Mouse (Mus musculus): ENCODE data around the gene Gse1. TPM values are rescaled to one million over a fixed set of nuclear protein-coding genes. Genes with fewer than 3 reads are reported as not detected.

The Gse1 gene
- polyA plus RNA-seq, 1 experiment from 2014 or later, result 10.2 TPM

GRCm38 (mm10) chr8:120285878-120286277 lies 57.6 kb downstream of the Gse1 start:
- Histone ChIP-seq H3K4me3 (ENCODE audit: low read length) (no peak overlapping the region), H3K27ac (ENCODE audit: low read length) (peak overlapping the region; percentile 92), H3K9me3 (ENCODE audit: control insufficient read depth, low read length) (no peaks in the 10 kb centered on the region), H3K9ac (ENCODE audit: low read length) (peak overlapping the region; percentile 16; the same call in 1 of the 2 replicates), H3K36me3 (ENCODE audit: control insufficient read depth, insufficient read depth, low read length) (no peaks in the 10 kb centered on the region), H3K4me1 (replicated peaks; ENCODE audit: control insufficient read depth, insufficient read depth, low read length) (peaks cover 65% of the 10 kb centered on the region), H3K27me3 (ENCODE audit: control insufficient read depth, insufficient read depth, low read depth, low read length) (no peaks in the 10 kb centered on the region), H3K4me2 (ENCODE audit: low read depth, low read length) (no peak overlapping the region)
- ATAC-seq (ENCODE audit: low read depth), result no peak
- 55% methylated on average over 9 of the region's 9 CpGs for WGBS

GRCm38 (mm10) chr8:120288122-120288908 lies 60.1 kb downstream of the Gse1 start:
- WGBS, result 45% methylated on average over 21 of the region's 21 CpGs
- H3K27me3 ChIP-seq (ENCODE audit: control insufficient read depth, insufficient read depth, low read depth, low read length), result no peaks in the 10 kb centered on the region
- H3K9ac ChIP-seq (ENCODE audit: low read length), result no peak overlapping the region
- H3K4me2 ChIP-seq (ENCODE audit: low read depth, low read length), result no peak overlapping the region
- H3K36me3 ChIP-seq (ENCODE audit: control insufficient read depth, insufficient read depth, low read length), result no peaks in the 10 kb centered on the region
- H3K4me1 ChIP-seq (replicated peaks; ENCODE audit: control insufficient read depth, insufficient read depth, low read length), result peaks cover 72% of the 10 kb centered on the region
- H3K27ac ChIP-seq (ENCODE audit: low read length), result no peak overlapping the region
- peak; percentile 9; the same call in 1 of the 2 replicates for ATAC-seq (ENCODE audit: low read depth)
- H3K9me3 ChIP-seq (ENCODE audit: control insufficient read depth, low read length), result no peaks in the 10 kb centered on the region
- no peak overlapping the region for H3K4me3 ChIP-seq (ENCODE audit: low read length)

GRCm38 (mm10) chr8:120289191-120289590 lies 60.9 kb downstream of the Gse1 start:
- H3K4me1 ChIP-seq (replicated peaks; ENCODE audit: control insufficient read depth, insufficient read depth, low read length), result peaks cover 65% of the 10 kb centered on the region
- H3K36me3 ChIP-seq (ENCODE audit: control insufficient read depth, insufficient read depth, low read length), result no peaks in the 10 kb centered on the region
- no peaks in the 10 kb centered on the region for H3K9me3 ChIP-seq (ENCODE audit: control insufficient read depth, low read length)
- no peak overlapping the region for H3K4me2 ChIP-seq (ENCODE audit: low read depth, low read length)
- no peak overlapping the region; the same call in 1 of the 2 replicates for H3K27ac ChIP-seq (ENCODE audit: low read length)
- H3K27me3 ChIP-seq (ENCODE audit: control insufficient read depth, insufficient read depth, low read depth, low read length), result no peaks in the 10 kb centered on the region
- 76% methylated on average over 7 of the region's 7 CpGs for WGBS
- H3K9ac ChIP-seq (ENCODE audit: low read length), result no peak overlapping the region
- no peak overlapping the region for H3K4me3 ChIP-seq (ENCODE audit: low read length)
- ATAC-seq (ENCODE audit: low read depth), result no peak

- WGBS, result 29% methylated on average over 10 of the region's 10 CpGs
- Histone ChIP-seq H3K4me3 (ENCODE audit: low read length) (no peak overlapping the region), H3K4me2 (ENCODE audit: low read depth, low read length) (no peak overlapping the region), H3K9me3 (ENCODE audit: control insufficient read depth, low read length) (no peaks in the 10 kb centered on the region), H3K4me1 (replicated peaks; ENCODE audit: control insufficient read depth, insufficient read depth, low read length) (peaks cover 59% of the 10 kb centered on the region), H3K36me3 (ENCODE audit: control insufficient read depth, insufficient read depth, low read length) (no peaks in the 10 kb centered on the region), H3K9ac (ENCODE audit: low read length) (peak overlapping the region; percentile 19; the same call in 1 of the 2 replicates), H3K27ac (ENCODE audit: low read length) (peak overlapping the region; percentile 50; the same call in 1 of the 2 replicates), H3K27me3 (ENCODE audit: control insufficient read depth, insufficient read depth, low read depth, low read length) (no peaks in the 10 kb centered on the region)
- ATAC-seq (ENCODE audit: low read depth), result peak; percentile 8
Measured at GRCm38 (mm10) chr8:120289698-120290181, 61.5 kb downstream of the Gse1 start.

GRCm38 (mm10) chr8:120290614-120291013 lies 62.4 kb downstream of the Gse1 start:
- H3K27ac ChIP-seq (ENCODE audit: low read length), result peak overlapping the region; percentile 50; the same call in 1 of the 2 replicates
- no peak for ATAC-seq (ENCODE audit: low read depth)
- WGBS, result 63% methylated on average over 15 of the region's 15 CpGs

GRCm38 (mm10) chr8:120291650-120292049 lies 63.4 kb downstream of the Gse1 start:
- no peak overlapping the region for H3K9ac ChIP-seq (ENCODE audit: low read length)
- H3K9me3 ChIP-seq (ENCODE audit: control insufficient read depth, low read length), result no peaks in the 10 kb centered on the region
- H3K27ac ChIP-seq (ENCODE audit: low read length), result no peak overlapping the region
- H3K4me3 ChIP-seq (ENCODE audit: low read length), result no peak overlapping the region
- WGBS, result 77% methylated on average over 9 of the region's 9 CpGs
- no peaks in the 10 kb centered on the region for H3K36me3 ChIP-seq (ENCODE audit: control insufficient read depth, insufficient read depth, low read length)
- H3K4me1 ChIP-seq (replicated peaks; ENCODE audit: control insufficient read depth, insufficient read depth, low read length), result peaks cover 58% of the 10 kb centered on the region
- no peak for ATAC-seq (ENCODE audit: low read depth)
- H3K27me3 ChIP-seq (ENCODE audit: control insufficient read depth, insufficient read depth, low read depth, low read length), result no peaks in the 10 kb centered on the region
- no peak overlapping the region for H3K4me2 ChIP-seq (ENCODE audit: low read depth, low read length)

More at GRCm38 (mm10) chr8:120290614-120291013, 62.4 kb downstream of the Gse1 start:
- Histone ChIP-seq H3K9ac (ENCODE audit: low read length) (0 out of 2 replicates have a peak overlapping the region, but pooled peaks have one; percentile 3), H3K9me3 (ENCODE audit: control insufficient read depth, low read length) (no peaks in the 10 kb centered on the region), H3K4me3 (ENCODE audit: low read length) (no peak overlapping the region), H3K27me3 (ENCODE audit: control insufficient read depth, insufficient read depth, low read depth, low read length) (no peaks in the 10 kb centered on the region), H3K4me1 (replicated peaks; ENCODE audit: control insufficient read depth, insufficient read depth, low read length) (peaks cover 59% of the 10 kb centered on the region), H3K4me2 (ENCODE audit: low read depth, low read length) (no peak overlapping the region), H3K36me3 (ENCODE audit: control insufficient read depth, insufficient read depth, low read length) (no peaks in the 10 kb centered on the region)

GRCm38 (mm10) chr8:120292316-120293107 lies 64.3 kb downstream of the Gse1 start:
- H3K9ac ChIP-seq (ENCODE audit: low read length), result no peak overlapping the region; the same call in 1 of the 2 replicates
- WGBS, result 54% methylated on average over 8 of the region's 8 CpGs

GRCm38 (mm10) chr8:120293421-120294357 lies 65.4 kb downstream of the Gse1 start:
- Histone ChIP-seq H3K27me3 (ENCODE audit: control insufficient read depth, insufficient read depth, low read depth, low read length) (no peaks in the 10 kb centered on the region), H3K27ac (ENCODE audit: low read length) (no peak overlapping the region), H3K36me3 (ENCODE audit: control insufficient read depth, insufficient read depth, low read length) (no peaks in the 10 kb centered on the region), H3K4me3 (ENCODE audit: low read length) (no peak overlapping the region), H3K4me1 (replicated peaks; ENCODE audit: control insufficient read depth, insufficient read depth, low read length) (peaks cover 67% of the 10 kb centered on the region), H3K9me3 (ENCODE audit: control insufficient read depth, low read length) (no peaks in the 10 kb centered on the region), H3K9ac (ENCODE audit: low read length) (peak overlapping the region; percentile 19), H3K4me2 (ENCODE audit: low read depth, low read length) (no peak overlapping the region)
- WGBS, result 56% methylated on average over 18 of the region's 18 CpGs
- no peak for ATAC-seq (ENCODE audit: low read depth)

More at GRCm38 (mm10) chr8:120292316-120293107, 64.3 kb downstream of the Gse1 start:
- no peak overlapping the region for H3K4me2 ChIP-seq (ENCODE audit: low read depth, low read length)
- ATAC-seq (ENCODE audit: low read depth), result peak; percentile 21; the same call in 1 of the 2 replicates
- no peaks in the 10 kb centered on the region for H3K36me3 ChIP-seq (ENCODE audit: control insufficient read depth, insufficient read depth, low read length)
- H3K27me3 ChIP-seq (ENCODE audit: control insufficient read depth, insufficient read depth, low read depth, low read length), result no peaks in the 10 kb centered on the region
- H3K4me3 ChIP-seq (ENCODE audit: low read length), result no peak overlapping the region
- H3K27ac ChIP-seq (ENCODE audit: low read length), result no peak overlapping the region
- no peaks in the 10 kb centered on the region for H3K9me3 ChIP-seq (ENCODE audit: control insufficient read depth, low read length)
- peaks cover 63% of the 10 kb centered on the region for H3K4me1 ChIP-seq (replicated peaks; ENCODE audit: control insufficient read depth, insufficient read depth, low read length)
